Comparison of ENCODE assay signal across 9 mouse cellular contexts in the genomic region with DNA sequence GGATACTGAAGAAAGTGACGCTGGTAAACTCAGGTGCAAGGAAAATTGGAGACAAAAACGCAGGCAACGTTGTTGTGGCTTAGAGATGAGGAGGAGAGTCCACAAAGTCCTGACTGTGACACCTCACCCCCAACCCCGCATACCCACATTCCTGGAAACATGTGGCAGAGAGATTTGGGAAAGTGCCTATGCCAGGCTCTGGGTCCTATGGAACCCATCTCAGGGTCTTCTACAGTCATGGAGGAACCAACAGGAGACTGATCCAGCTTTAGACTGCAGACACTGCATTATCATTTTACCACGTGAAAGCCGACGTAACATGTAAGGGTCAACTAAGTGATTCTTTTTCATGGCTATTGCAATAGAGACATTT. TPM values are rescaled to one million over a fixed set of nuclear protein-coding genes. Genes with fewer than 3 reads are reported as not detected.
DNase-seq lines count a peak whose midpoint lies in the region; ATAC-seq and TF ChIP-seq lines count a peak whose summit lies in the region.
"Had no signal": no experiment of that assay in that cellular context is flagged by ENCODE, and none has a peak within 500 bp of the region (broad histone marks: within the 10 kb centered on the region; RNA-seq: fewer than 3 reads in every experiment).

No protein-coding gene starts in this region.

- DNase-seq in limb, embryonic 11.5 days (ENCODE audit: low spot score) = no peak
- no peak for DNase-seq in embryo, embryonic 11 days
- DNase-seq in adrenal gland, postnatal 4 days (ENCODE audit: low spot score in 2 of 2) = no peak

- peak overlapping the region; percentile 92 for H3K27ac ChIP-seq in forebrain, embryonic 15.5 days (replicated peaks)
- no peak overlapping the region for H3K27ac ChIP-seq in limb, embryonic 11.5 days (replicated peaks; ENCODE audit: low read depth, low read length)
- H3K27ac ChIP-seq in olfactory bulb, adult 2 months (ENCODE audit: insufficient read depth, low read depth, low read length) = 0 out of 2 replicates have a peak overlapping the region, but pooled peaks have one; percentile 10

- ATAC-seq in megakaryocyte, adult 5-6 weeks (ENCODE audit: poor library complexity, severe bottlenecking) = no peak
- peak; percentile 65; the same call in 1 of the 2 replicates for ATAC-seq in forebrain, embryonic 15.5 days (replicated peaks)
- ATAC-seq in limb, embryonic 11.5 days (ENCODE audit: insufficient number of reproducible peaks, low FRiP score, low TSS enrichment, low read depth) = no peak

- no peaks in the 10 kb centered on the region for H3K27me3 ChIP-seq in megakaryocyte, embryonic 14.5 days (replicated peaks)
- H3K27me3 ChIP-seq in forebrain, embryonic 15.5 days = no peaks in the 10 kb centered on the region
- H3K27me3 ChIP-seq in limb, embryonic 11.5 days (ENCODE audit: control insufficient read depth, insufficient read depth, low read length) = no peaks in the 10 kb centered on the region

- H3K4me1 ChIP-seq in megakaryocyte, embryonic 14.5 days = peaks cover 19% of the 10 kb centered on the region
- H3K4me1 ChIP-seq in forebrain, embryonic 15.5 days = 0 out of 2 replicates have a peak, but pooled peaks cover 4% of the 10 kb centered on the region
- H3K4me1 ChIP-seq in limb, embryonic 11.5 days (ENCODE audit: control insufficient read depth, insufficient read depth, low read length) = no peaks in the 10 kb centered on the region
- H3K4me1 ChIP-seq in olfactory bulb, adult 2 months (ENCODE audit: control insufficient read depth, insufficient read depth, low read length) = no peaks in the 10 kb centered on the region

- peaks cover 13% of the 10 kb centered on the region for H3K36me3 ChIP-seq in megakaryocyte, embryonic 14.5 days (replicated peaks; ENCODE audit: low read length)
- no peaks in the 10 kb centered on the region for H3K36me3 ChIP-seq in forebrain, embryonic 15.5 days
- H3K36me3 ChIP-seq in limb, embryonic 11.5 days (ENCODE audit: control insufficient read depth, insufficient read depth, low read length) = no peaks in the 10 kb centered on the region

- no peak for TF ChIP-seq POLR2A in olfactory bulb, adult 2 months (IDR thresholded peaks at IDR 0.05; ENCODE audit: insufficient read depth, low read depth, low read length)

- peak overlapping the region; percentile 57 for H3K9ac ChIP-seq in forebrain, embryonic 15.5 days (replicated peaks)
- no peak overlapping the region for H3K9ac ChIP-seq in limb, embryonic 11.5 days (ENCODE audit: low read length)

- peak overlapping the region; percentile 45 for H3K4me2 ChIP-seq in forebrain, embryonic 15.5 days (replicated peaks)
- H3K4me2 ChIP-seq in limb, embryonic 11.5 days (ENCODE audit: low read depth, severe bottlenecking) = peak overlapping the region; percentile 47

- H3K9me3 ChIP-seq in megakaryocyte, embryonic 14.5 days = no peaks in the 10 kb centered on the region
- no peaks in the 10 kb centered on the region for H3K9me3 ChIP-seq in forebrain, embryonic 15.5 days
- no peaks in the 10 kb centered on the region for H3K9me3 ChIP-seq in limb, embryonic 11.5 days (ENCODE audit: control insufficient read depth, low read length)

- TF ChIP-seq CTCF in olfactory bulb, adult 2 months (IDR thresholded peaks at IDR 0.05; ENCODE audit: insufficient read depth, low read depth, low read length) = no peak

- WGBS in forebrain, embryonic 15.5 days = 54% methylated on average over 7 of the region's 7 CpGs
- WGBS in limb, embryonic 11.5 days = 58% methylated on average over 7 of the region's 7 CpGs
- WGBS in olfactory bulb, adult 2 months = 49% methylated on average over 7 of the region's 7 CpGs

- H3K4me3 ChIP-seq in megakaryocyte, embryonic 14.5 days (replicated peaks) = peak overlapping the region; percentile 91
- H3K4me3 ChIP-seq in forebrain, embryonic 15.5 days = peak overlapping the region; percentile 46
- peak overlapping the region; percentile 37; the same call in 1 of the 2 replicates for H3K4me3 ChIP-seq in limb, embryonic 11.5 days (ENCODE audit: low read depth, low read length)
- H3K4me3 ChIP-seq in olfactory bulb, adult 2 months (ENCODE audit: insufficient read depth, low read depth, low read length) = peak overlapping the region; percentile 31

RNA-seq across cellular contexts. Expression of a gene that starts 0.5 kb away (rescaled TPM):
- not detected in 2 replicates for polyA plus RNA-seq in megakaryocyte, embryonic 14.5 days (2012; ENCODE audit: insufficient read depth, low replicate concordance)
- 0.07 and 0.45 TPM in 2 replicates for total RNA-seq in megakaryocyte, adult 5-6 weeks (2015)
- 0.40 and 1.3 TPM in 2 replicates for total RNA-seq in megakaryocyte, adult 5-6 weeks (2017)
- polyA plus RNA-seq in forebrain, embryonic 15.5 days (2015; fragmentation: Nextera tagmentation; extraction: Ambion mirVana) = 2.3 and 3.5 TPM in 2 replicates
- polyA plus RNA-seq in limb, embryonic 11.5 days (2014; fragmentation: Nextera tagmentation; extraction: Ambion mirVana) = 1.1 and 1.6 TPM in 2 replicates
- not detected in 2 replicates for polyA plus RNA-seq in olfactory bulb, adult 2 months (2012; ENCODE audit: insufficient read depth, insufficient read length, low replicate concordance, missing spikeins)
- total RNA-seq in adrenal gland, postnatal 4 days (2021) = 1 to 10 TPM; 3.4 to 4.3 TPM

RNA-seq across cellular contexts. Expression of a gene that starts 21.6 kb away (rescaled TPM):
- not detected in 2 replicates for polyA plus RNA-seq in megakaryocyte, embryonic 14.5 days (2012; ENCODE audit: insufficient read depth, low replicate concordance)
- total RNA-seq in megakaryocyte, adult 5-6 weeks (2015) = not detected in 2 replicates
- total RNA-seq in megakaryocyte, adult 5-6 weeks (2017) = not detected in 2 replicates
- polyA plus RNA-seq in forebrain, embryonic 15.5 days (2015; fragmentation: Nextera tagmentation; extraction: Ambion mirVana) = not detected in 2 replicates
- polyA plus RNA-seq in limb, embryonic 11.5 days (2014; fragmentation: Nextera tagmentation; extraction: Ambion mirVana) = not detected in 2 replicates
- polyA plus RNA-seq in olfactory bulb, adult 2 months (2012; ENCODE audit: insufficient read depth, insufficient read length, low replicate concordance, missing spikeins) = not detected in 2 replicates
- not detected for total RNA-seq in adrenal gland, postnatal 4 days (2021)
- total RNA-seq: adrenal gland, adult 18-20 months; hematopoietic stem cell, adult 5-6 weeks had no signal

RNA-seq across cellular contexts. Expression of a gene that starts 25.8 kb away (rescaled TPM):
- not detected in 2 replicates for polyA plus RNA-seq in megakaryocyte, embryonic 14.5 days (2012; ENCODE audit: insufficient read depth, low replicate concordance)
- total RNA-seq in megakaryocyte, adult 5-6 weeks (2015) = not detected in 2 replicates
- total RNA-seq in megakaryocyte, adult 5-6 weeks (2017) = not detected in 2 replicates
- polyA plus RNA-seq in forebrain, embryonic 15.5 days (2015; fragmentation: Nextera tagmentation; extraction: Ambion mirVana) = not detected in 2 replicates
- not detected in 2 replicates for polyA plus RNA-seq in limb, embryonic 11.5 days (2014; fragmentation: Nextera tagmentation; extraction: Ambion mirVana)
- not detected in 2 replicates for polyA plus RNA-seq in olfactory bulb, adult 2 months (2012; ENCODE audit: insufficient read depth, insufficient read length, low replicate concordance, missing spikeins)
- not detected for total RNA-seq in adrenal gland, postnatal 4 days (2021)
- total RNA-seq: adrenal gland, adult 18-20 months; hematopoietic stem cell, adult 5-6 weeks had no signal

RNA-seq across cellular contexts. Expression of a gene that starts 27.7 kb away (rescaled TPM):
- polyA plus RNA-seq in megakaryocyte, embryonic 14.5 days (2012; ENCODE audit: insufficient read depth, low replicate concordance) = 0.06 TPM in 1 of 2 replicates, not detected in the other
- total RNA-seq in megakaryocyte, adult 5-6 weeks (2015) = 14.3 and 14.4 TPM in 2 replicates
- 11.8 and 15.9 TPM in 2 replicates for total RNA-seq in megakaryocyte, adult 5-6 weeks (2017)
- polyA plus RNA-seq in forebrain, embryonic 15.5 days (2015; fragmentation: Nextera tagmentation; extraction: Ambion mirVana) = 9.1 and 9.7 TPM in 2 replicates
- polyA plus RNA-seq in limb, embryonic 11.5 days (2014; fragmentation: Nextera tagmentation; extraction: Ambion mirVana) = 5.5 and 5.9 TPM in 2 replicates
- not detected in 2 replicates for polyA plus RNA-seq in olfactory bulb, adult 2 months (2012; ENCODE audit: insufficient read depth, insufficient read length, low replicate concordance, missing spikeins)
- total RNA-seq in adrenal gland, postnatal 4 days (2021) = 10 to 100 TPM; 10.5 to 10.8 TPM

Comparison
In these comparisons a context has a peak if more than half of its experiments do, and no peak if none do; other contexts are left out.
1. H3K4me3 ChIP-seq: peak in every context shown above with its lines; median percentile 91 in megakaryocyte, embryonic 14.5 days; 46 in forebrain, embryonic 15.5 days; 37 in limb, embryonic 11.5 days; 31 in olfactory bulb, adult 2 months.